Mouse (Mus musculus): ENCODE data around the gene Npm1. TPM values are rescaled to one million over a fixed set of nuclear protein-coding genes. Genes with fewer than 3 reads are reported as not detected.

The Npm1 gene
- polyA plus RNA-seq, 1 experiment = 267 TPM

GRCm38 (mm10) chr11:33147572-33148337 lies 15.3 kb downstream of the Npm1 start:
- 1% methylated on average over 85 of the region's 85 CpGs for WGBS
- H3K27ac ChIP-seq (ENCODE audit: insufficient read depth, low read length) = no peak overlapping the region

GRCm38 (mm10) chr11:33147171-33147571 lies 15.8 kb downstream of the Npm1 start, which contains the start of gene Fgf18:
Gene Fgf18 (minus strand): TSS chr11:33147400.
- peak in 1 of 2 experiments; percentile 44 for DNase-seq
- 0 out of 2 replicates have a peak, but pooled peaks cover 3% of the 10 kb centered on the region for H3K27me3 ChIP-seq (ENCODE audit: control insufficient read depth, insufficient read depth, low read length)
- H3K27ac ChIP-seq (ENCODE audit: insufficient read depth, low read length) = no peak within 1 kb of the TSS
- TF ChIP-seq CTCF (IDR thresholded peaks at IDR 0.05; ENCODE audit: borderline replicate concordance, insufficient read depth, low read depth, low read length) (no peak), POLR2A (IDR thresholded peaks at IDR 0.05; ENCODE audit: borderline replicate concordance, insufficient read depth, low read length) (no peak)
- H3K4me3 ChIP-seq (replicated peaks; ENCODE audit: insufficient read depth, low read depth, low read length) = peak within 1 kb of the TSS; percentile 71
- WGBS = under 1% methylated on average over 46 of the region's 53 CpGs
- H3K4me1 ChIP-seq (ENCODE audit: control insufficient read depth, insufficient read depth, low read length) = no peaks in the 10 kb centered on the region

More at GRCm38 (mm10) chr11:33147572-33148337, 15.3 kb downstream of the Npm1 start:
- TF ChIP-seq CTCF (IDR thresholded peaks at IDR 0.05; ENCODE audit: borderline replicate concordance, insufficient read depth, low read depth, low read length) (no peak), POLR2A (IDR thresholded peaks at IDR 0.05; ENCODE audit: borderline replicate concordance, insufficient read depth, low read length) (no peak)
- peak in 1 of 2 experiments; percentile 11 for DNase-seq
- Histone ChIP-seq H3K27me3 (ENCODE audit: control insufficient read depth, insufficient read depth, low read length) (0 out of 2 replicates have a peak, but pooled peaks cover 3% of the 10 kb centered on the region), H3K4me3 (replicated peaks; ENCODE audit: insufficient read depth, low read depth, low read length) (peak overlapping the region; percentile 48), H3K4me1 (ENCODE audit: control insufficient read depth, insufficient read depth, low read length) (no peaks in the 10 kb centered on the region)

- Histone ChIP-seq H3K4me3 (replicated peaks; ENCODE audit: insufficient read depth, low read depth, low read length) (peak overlapping the region; percentile 71), H3K27ac (ENCODE audit: insufficient read depth, low read length) (no peak overlapping the region), H3K27me3 (ENCODE audit: control insufficient read depth, insufficient read depth, low read length) (0 out of 2 replicates have a peak, but pooled peaks cover 3% of the 10 kb centered on the region), H3K4me1 (ENCODE audit: control insufficient read depth, insufficient read depth, low read length) (no peaks in the 10 kb centered on the region)
- DNase-seq = peak; percentile 39 to 47
- no peak for TF ChIP-seq POLR2A (IDR thresholded peaks at IDR 0.05; ENCODE audit: borderline replicate concordance, insufficient read depth, low read length)
- no peak for TF ChIP-seq CTCF (IDR thresholded peaks at IDR 0.05; ENCODE audit: borderline replicate concordance, insufficient read depth, low read depth, low read length)
- WGBS = 2% methylated on average over 30 of the region's 30 CpGs
Observed at GRCm38 (mm10) chr11:33146651-33147131, 16.3 kb downstream of the Npm1 start.

- Histone ChIP-seq H3K27ac (ENCODE audit: insufficient read depth, low read length) (no peak overlapping the region), H3K4me3 (replicated peaks; ENCODE audit: insufficient read depth, low read depth, low read length) (no peak overlapping the region), H3K27me3 (ENCODE audit: control insufficient read depth, insufficient read depth, low read length) (0 out of 2 replicates have a peak, but pooled peaks cover 3% of the 10 kb centered on the region), H3K4me1 (ENCODE audit: control insufficient read depth, insufficient read depth, low read length) (no peaks in the 10 kb centered on the region)
- peak; percentile 56 to 60 for DNase-seq
- no peak for TF ChIP-seq POLR2A (IDR thresholded peaks at IDR 0.05; ENCODE audit: borderline replicate concordance, insufficient read depth, low read length)
- TF ChIP-seq CTCF (IDR thresholded peaks at IDR 0.05; ENCODE audit: borderline replicate concordance, insufficient read depth, low read depth, low read length) = no peak
- 2% methylated on average over 9 of the region's 9 CpGs for WGBS
Observed at GRCm38 (mm10) chr11:33146143-33146497, 16.9 kb downstream of the Npm1 start.

- Histone ChIP-seq H3K27ac (ENCODE audit: insufficient read depth, low read length) (no peak overlapping the region), H3K27me3 (ENCODE audit: control insufficient read depth, insufficient read depth, low read length) (0 out of 2 replicates have a peak, but pooled peaks cover 3% of the 10 kb centered on the region), H3K4me3 (replicated peaks; ENCODE audit: insufficient read depth, low read depth, low read length) (no peak overlapping the region), H3K4me1 (ENCODE audit: control insufficient read depth, insufficient read depth, low read length) (no peaks in the 10 kb centered on the region)
- 25% methylated on average over 7 of the region's 7 CpGs for WGBS
- peak; percentile 13 to 17 for DNase-seq
- TF ChIP-seq CTCF (IDR thresholded peaks at IDR 0.05; ENCODE audit: borderline replicate concordance, insufficient read depth, low read depth, low read length) (no peak), POLR2A (IDR thresholded peaks at IDR 0.05; ENCODE audit: borderline replicate concordance, insufficient read depth, low read length) (no peak)
Observed at GRCm38 (mm10) chr11:33145201-33146142, 17.5 kb downstream of the Npm1 start.

- peak in 1 of 2 experiments; percentile 3 for DNase-seq
- Histone ChIP-seq H3K4me3 (replicated peaks; ENCODE audit: insufficient read depth, low read depth, low read length) (no peak overlapping the region), H3K27me3 (ENCODE audit: control insufficient read depth, insufficient read depth, low read length) (0 out of 2 replicates have a peak, but pooled peaks cover 3% of the 10 kb centered on the region), H3K4me1 (ENCODE audit: control insufficient read depth, insufficient read depth, low read length) (no peaks in the 10 kb centered on the region; the same call in 1 of the 2 replicates), H3K27ac (ENCODE audit: insufficient read depth, low read length) (no peak overlapping the region)
- TF ChIP-seq POLR2A (IDR thresholded peaks at IDR 0.05; ENCODE audit: borderline replicate concordance, insufficient read depth, low read length) = no peak
- TF ChIP-seq CTCF (IDR thresholded peaks at IDR 0.05; ENCODE audit: borderline replicate concordance, insufficient read depth, low read depth, low read length) = no peak
- WGBS = 52% methylated on average over 9 of the region's 9 CpGs
Observed at GRCm38 (mm10) chr11:33143906-33144305, 19.1 kb downstream of the Npm1 start.

GRCm38 (mm10) chr11:33142801-33143200 lies 20.2 kb downstream of the Npm1 start:
- H3K27me3 ChIP-seq (ENCODE audit: control insufficient read depth, insufficient read depth, low read length) = 0 out of 2 replicates have a peak, but pooled peaks cover 3% of the 10 kb centered on the region
- H3K4me3 ChIP-seq (replicated peaks; ENCODE audit: insufficient read depth, low read depth, low read length) = no peak overlapping the region
- no peak for TF ChIP-seq POLR2A (IDR thresholded peaks at IDR 0.05; ENCODE audit: borderline replicate concordance, insufficient read depth, low read length)
- no peak for TF ChIP-seq CTCF (IDR thresholded peaks at IDR 0.05; ENCODE audit: borderline replicate concordance, insufficient read depth, low read depth, low read length)
- no peaks in the 10 kb centered on the region; the same call in 1 of the 2 replicates for H3K4me1 ChIP-seq (ENCODE audit: control insufficient read depth, insufficient read depth, low read length)
- DNase-seq = peak in 1 of 2 experiments; percentile 5
- no peak overlapping the region for H3K27ac ChIP-seq (ENCODE audit: insufficient read depth, low read length)
- WGBS = 96% methylated on average over 1 of the region's 1 CpGs
